Mouse (Mus musculus) thymus, adult 2 months (tissue): ENCODE results near the gene Cspg5.

ENCODE experiments used
- CTCF ChIP-seq: fragments of 200-500 bp; IDR thresholded peaks from 2 replicates; pipeline ENCODE4 v1.5.1; 2012; ENCODE audit warnings: mild to moderate bottlenecking, control low read depth, low read length, moderate library complexity, borderline replicate concordance; ENCODE audit not compliant: control insufficient read depth, poor library complexity, insufficient read depth; ENCODE audit errors: extremely low read depth
- POLR2A ChIP-seq: fragments of 200-500 bp; IDR thresholded peaks from 2 replicates; pipeline ENCODE4 v1.6.1; 2012; ENCODE audit warnings: mild to moderate bottlenecking, low read length, control low read depth, moderate library complexity; ENCODE audit not compliant: control insufficient read depth, poor library complexity, insufficient read depth; ENCODE audit errors: extremely low read depth

GRCm38 (mm10) chr9:110287321-110287924 lies 43.8 kb downstream of the Cspg5 start:
- TF ChIP-seq CTCF (no peak), POLR2A (no peak)
